Mouse (Mus musculus): ENCODE results near the gene Tmem43.

The Tmem43 gene

DNA sequence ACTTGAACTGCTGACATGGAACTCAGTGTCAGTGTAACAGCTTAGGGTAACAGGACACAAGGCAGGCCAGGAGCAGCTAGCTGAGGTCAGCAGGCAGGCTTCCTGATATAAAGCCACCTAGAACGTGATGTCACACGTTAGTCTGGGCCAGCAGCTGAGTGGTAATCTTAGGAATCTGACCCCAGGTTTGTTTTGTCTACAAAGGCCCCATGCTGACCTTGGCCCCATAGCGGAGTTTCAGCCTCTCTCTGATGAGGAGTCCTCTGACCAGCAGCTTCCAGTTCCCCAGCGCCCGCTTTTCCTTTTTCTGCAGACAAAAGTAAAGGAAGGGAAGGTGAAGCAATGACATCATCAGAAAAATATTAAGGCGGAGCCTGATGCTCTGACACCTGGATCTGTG, 17.5 kb downstream of the Tmem43 start:
- DNase-seq = no peak

DNA sequence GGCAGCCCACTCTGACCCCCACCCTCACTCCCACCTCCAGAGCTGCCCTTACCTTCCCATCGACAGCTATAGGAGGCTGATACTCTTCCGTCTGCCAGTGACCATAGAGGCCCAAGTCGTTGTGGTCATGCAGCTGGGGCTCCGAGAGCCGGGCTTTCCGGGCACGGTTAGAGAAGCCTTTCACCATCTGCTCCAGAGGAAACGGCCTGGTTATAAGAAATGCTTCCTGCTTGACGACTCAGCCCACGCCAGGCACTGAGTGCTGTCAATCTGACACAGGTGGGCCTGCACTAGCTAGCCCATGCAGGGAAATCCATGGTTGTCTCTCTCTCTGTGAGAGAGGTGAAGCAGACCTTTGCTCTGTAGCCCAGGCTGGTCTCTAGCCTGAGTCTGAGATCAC, 19.6 kb downstream of the Tmem43 start:
- no peak for DNase-seq

DNA sequence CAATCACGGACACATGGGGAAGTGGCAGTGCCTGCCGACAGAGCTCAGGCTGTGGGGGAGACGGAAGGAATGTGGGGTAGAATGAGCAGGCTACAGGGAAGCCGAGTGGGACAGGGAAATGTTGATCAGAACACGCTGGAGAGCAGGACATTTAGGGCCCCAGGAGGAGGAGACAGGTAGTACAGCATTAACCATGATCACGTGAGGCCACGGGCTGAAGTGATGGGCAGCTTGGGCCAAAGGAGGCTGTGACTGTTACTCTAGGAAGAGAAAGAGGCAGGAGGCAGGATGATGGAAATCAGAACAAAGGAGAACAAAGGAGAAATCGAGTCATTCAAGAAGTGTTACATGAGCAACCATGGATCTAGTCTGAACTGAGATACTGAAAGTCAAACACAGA, 21.0 kb downstream of the Tmem43 start:
- no peak for DNase-seq

DNA sequence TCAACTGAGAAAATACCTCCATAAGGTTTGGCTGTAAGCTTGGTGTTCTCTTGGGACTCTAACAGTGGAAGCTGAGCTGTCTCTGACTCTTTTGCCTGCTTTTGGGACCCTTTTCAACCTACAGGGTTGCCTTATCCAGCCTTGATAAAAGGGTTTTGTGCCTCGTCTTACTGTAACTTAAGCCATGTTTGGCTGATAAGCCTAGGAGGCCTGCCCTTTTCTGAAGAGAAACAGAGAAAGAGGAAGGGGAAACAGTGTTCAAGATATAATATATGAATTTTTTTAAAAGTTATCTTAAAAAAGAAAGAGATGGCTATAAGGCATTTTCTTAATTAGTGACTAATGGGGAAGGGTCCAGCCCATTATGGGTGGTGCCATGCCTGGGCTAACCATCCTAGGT, 29.8 kb downstream of the Tmem43 start:
- no peak for DNase-seq

DNA sequence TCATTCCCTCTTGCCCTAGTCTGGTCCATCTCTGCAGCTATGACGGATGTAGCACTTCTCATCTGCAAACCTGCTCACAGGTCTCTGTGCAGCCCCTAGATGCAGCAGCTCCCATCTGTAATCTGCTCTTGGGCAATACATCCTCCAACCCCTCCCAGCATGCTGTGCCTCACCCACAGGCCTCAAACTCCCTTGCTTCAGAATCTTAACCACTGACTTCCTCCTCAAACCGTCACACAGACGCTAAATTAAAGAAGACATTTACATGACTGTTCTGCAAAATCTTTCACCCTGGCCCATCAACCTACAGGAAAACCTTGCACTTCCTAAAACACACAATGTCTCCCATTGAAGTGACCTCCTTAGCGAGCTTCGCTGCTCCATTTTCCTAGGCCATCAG, 32.5 kb downstream of the Tmem43 start:
- no peak for DNase-seq

DNA sequence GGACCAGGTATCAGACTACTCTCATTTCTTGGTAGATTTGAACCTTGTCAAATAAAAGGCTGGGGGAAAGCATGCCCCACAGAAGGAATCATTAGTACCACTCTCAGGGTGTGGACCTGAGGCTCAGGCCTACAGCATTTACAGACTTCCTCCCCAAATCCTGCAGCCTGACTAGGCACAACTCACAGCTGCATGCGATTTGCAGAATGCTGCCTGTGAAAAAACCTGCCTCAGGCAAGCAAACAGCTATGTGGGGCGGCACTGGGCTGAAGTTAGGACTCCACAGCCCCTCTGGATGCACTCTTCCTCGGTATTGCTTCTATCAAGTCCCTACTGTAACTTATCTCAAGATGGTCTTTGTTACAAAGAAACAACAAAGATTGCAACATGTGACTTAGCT, 34.5 kb downstream of the Tmem43 start:
- no peak for DNase-seq

DNA sequence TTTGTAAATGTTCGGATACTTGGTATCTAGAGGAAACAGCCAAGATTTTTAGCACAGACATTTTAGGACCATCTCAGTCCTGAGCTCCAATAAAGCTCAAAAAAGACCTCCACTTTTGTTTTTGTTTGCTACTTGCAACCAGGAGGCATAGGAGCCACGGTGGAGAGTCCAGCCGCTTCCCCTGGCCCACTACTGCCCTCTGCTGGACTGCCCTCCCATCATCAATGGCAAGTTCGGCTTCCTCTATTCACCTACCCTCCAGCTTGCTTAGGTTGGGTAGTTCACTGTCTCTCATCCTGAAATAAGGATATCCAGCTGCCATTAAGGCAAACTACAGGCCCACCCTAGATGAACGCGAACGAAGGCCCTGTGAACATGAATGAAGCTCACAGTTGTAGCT, 35.8 kb downstream of the Tmem43 start:
- peak; percentile 47 for DNase-seq

DNA sequence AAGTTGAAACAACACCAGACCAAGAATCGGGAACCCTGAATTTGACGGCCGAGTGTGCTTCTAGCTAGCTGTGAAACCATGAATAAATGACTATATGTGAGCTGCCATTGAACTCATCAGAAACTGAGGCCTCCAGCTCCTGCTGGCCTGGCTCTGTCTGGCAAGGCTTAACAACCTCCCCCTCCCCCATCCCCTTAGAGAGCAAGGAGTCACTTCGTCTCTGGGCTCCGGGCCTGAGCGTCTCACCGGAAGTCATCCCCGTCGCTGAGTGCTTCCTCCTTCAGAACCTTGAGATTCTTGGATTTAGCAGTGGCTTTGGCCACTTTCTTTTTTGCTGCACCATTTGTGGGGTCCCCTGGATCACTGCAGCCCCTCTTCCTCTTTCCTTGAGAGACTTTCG, 36.7 kb downstream of the Tmem43 start:
- DNase-seq = no peak

DNA sequence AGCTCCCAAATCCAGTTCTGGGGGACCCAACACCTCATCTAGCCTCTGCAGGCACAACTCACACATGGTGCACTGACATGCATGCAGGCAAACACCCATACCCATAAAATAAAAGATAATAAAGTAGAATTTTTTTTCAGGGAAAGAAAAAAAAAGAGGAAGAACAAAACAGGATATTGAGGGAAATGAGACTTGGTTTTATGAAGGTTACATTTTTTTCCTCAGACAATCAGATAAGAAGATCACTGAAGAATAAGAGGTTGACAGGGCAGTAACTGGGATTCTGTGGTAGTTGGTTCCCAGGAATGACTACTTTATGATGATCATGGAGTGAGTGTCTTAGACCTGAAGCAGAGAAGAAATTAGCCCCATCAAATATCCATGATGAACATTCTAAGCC, 40.6 kb downstream of the Tmem43 start:
- DNase-seq = no peak

DNA sequence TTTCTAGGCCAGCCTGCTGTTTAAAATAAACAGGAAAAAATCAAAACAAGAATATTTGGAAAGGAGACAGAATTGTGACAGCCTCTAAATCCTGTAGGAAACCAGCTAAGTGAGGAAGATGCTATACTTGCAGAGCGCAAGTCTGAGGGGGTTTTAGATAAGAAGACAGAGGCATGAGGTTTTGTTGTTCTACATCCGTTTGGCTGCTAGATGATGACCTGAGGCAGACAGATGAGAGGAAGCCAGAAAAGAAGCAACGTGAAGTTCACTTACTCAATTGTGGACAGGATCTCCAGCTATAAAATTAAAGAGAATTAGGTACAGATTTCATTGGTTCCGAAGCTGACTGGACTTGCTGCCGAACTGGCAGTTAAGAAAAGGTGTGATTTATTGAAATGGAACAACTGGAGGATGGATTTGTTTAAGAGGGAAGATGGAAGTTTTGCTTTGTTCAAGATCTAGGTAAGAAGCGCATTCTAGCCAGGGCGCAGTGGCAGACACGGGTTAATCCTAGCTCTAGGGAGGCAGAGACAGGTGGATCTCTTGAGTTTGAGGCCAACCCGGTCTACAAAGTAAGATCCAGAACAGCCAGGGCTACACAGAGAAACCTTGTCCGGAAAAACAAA, 41.3 kb downstream of the Tmem43 start:
- DNase-seq = no peak

DNA sequence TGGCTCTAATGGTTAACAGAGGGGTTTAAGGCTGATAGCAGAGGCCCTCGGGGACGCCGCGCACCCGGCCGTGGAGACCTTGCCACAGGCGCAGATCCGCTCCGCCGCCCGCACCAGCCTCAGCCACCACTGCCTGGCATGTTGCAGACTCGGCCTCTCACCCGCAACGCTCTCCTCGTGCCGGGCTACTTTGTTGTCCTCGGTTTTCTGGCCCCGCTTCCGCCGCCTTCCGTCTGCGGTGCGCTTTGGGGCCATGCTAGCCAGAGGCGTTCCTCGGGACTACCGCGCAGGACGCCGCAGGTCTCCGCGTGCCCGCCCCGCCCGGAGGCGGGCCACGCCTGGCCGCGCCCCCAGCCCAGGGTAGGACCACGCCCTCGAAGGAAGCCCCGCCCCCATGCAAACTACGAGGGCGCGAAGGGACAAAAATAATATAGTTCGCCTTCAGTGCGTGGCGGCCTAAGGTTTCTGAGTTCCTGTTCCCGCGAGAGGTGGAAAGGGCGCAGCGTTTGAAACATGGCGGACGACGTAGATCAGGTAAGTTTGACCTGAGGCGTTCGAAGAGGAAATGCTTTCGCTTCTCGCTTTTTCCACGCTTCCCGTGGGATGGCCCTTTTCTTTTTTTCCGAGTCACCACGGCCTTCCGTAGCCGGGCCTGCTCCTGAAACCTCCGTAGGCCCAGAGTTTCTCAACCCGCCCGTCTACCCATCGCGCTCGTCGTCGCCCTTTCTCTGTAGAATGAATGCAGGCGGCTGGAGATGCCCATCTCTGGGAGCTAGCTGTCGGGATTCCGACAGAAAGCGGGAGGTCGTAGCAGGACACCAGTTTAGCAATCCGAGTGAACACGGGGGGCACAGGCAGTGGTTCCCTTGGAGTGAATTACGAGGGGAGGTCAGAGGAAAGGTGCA, 42.3 kb downstream of the Tmem43 start, which contains the start of the genes Xpc and Lsm3:
TSS of gene Xpc (minus strand) at position 344 of the 905 bp plus-strand sequence.
TSS of gene Lsm3 (plus strand) at position 384 of the 905 bp plus-strand sequence.
- DNase-seq = peak; percentile 97

DNA sequence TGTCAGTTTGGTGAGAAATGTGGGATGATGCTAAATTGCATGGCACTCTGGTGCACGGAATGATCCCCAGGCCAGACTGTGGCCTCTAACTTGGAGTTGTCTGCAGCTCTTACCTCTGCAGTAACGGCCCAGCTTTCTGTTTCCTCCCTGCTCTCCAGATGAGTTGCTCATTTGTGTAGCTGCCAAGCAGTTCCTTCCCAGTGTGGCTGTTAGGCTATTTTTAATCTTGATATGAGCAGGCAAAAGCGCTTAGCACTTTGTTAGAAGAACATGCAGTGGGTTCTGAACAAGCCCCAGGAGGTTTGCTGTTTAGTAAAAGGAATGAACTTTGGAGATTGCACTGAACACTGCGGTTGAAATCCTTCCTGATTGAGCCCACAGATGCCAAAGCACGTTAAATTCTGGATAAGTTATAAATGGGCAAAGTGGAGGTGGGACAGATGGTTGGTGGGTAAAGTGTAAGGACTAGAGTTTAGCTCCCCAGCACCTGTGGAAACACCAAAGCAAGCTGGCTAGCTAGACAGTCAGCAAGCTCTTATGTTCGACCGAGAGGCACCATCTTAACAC, 45.0 kb downstream of the Tmem43 start:
- no peak for DNase-seq

DNA sequence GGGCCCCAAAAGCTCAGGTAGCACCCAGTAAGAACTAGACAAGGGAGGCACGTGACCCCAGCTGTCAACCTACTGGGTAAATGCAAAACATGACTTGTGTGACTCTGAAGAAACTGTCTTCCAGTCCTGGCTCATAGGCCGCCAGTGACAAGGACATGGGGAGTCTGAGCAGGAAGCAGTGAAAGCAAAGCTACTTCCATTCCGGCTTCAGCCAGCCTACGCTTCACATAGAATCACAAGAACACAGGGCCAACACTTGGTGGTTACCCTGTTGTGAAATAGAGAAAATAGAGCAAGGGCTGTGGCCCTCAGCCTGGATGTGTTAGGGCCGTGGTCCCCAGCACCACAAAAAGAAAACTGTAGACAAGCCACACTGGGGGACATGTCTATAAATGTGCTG, 49.3 kb downstream of the Tmem43 start:
- no peak for DNase-seq

DNA sequence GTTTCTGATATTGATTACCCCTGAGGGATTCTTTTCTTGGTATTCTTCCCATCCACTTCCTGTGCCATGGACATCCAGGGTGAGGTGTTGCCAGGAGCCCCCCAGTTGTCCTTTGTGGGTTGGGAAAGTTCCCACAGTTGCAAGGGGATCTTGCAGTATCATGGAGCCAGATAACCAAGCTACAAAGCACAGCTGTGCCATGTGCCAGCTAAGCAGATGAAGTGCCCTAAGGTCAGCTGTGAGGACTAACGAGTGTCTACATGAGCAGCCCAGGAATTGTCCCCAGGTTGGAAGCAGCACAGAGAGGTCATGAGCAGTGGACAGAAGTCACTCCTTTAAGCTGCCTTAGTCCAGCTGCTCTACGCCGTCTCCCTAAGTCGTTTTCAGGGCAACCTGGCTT, 52.0 kb downstream of the Tmem43 start:
- DNase-seq = no peak

DNA sequence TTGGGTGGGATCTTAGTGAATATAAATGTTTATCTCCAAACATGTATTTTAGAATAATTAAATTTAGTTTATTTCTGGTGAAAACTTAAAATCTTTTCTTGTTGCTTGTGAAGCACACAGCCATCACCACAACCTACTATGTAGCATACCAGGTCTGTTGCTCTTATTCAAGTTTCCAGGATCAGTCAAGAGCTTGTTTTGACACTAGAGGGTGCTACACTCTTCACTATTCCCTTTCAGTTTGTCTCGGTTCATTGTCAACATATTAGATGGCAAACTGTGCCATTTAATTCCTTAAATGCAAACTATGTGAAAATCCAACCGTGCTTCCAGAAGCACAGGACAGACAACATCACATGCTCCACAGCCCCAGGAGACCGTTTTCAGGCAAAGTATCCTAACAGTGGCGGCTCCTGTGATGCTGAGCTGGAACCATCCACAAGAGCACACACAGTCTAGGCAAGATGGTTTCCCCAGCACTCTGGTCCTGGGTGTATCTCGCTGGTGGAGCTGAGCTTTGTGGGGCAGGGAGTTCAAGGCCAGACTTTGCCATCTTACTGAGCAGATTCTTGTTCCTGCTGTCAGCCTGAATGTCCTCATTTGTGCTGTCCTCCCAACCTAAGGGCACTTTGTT, 53.8 kb downstream of the Tmem43 start:
- no peak for DNase-seq

DNA sequence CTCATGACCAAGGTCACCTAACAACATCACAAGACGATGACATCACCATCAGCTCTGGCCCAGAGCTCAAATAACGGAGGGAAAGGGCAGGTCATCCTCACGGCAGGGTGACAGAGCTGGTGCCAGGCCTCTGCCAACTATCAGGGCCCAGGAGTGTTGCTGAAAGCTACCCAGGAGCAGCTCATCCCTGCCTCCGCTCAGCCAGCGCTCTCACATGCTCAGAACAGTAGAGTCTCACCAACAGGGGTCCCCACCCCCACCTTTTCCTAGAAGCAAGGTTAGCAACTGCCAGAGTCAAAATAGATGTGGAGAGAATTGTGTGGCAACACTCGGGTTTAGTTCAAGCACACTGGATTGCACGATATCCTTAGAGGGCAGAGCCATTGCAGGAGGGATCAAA, 54.8 kb downstream of the Tmem43 start:
- peak; percentile 46 for DNase-seq

DNA sequence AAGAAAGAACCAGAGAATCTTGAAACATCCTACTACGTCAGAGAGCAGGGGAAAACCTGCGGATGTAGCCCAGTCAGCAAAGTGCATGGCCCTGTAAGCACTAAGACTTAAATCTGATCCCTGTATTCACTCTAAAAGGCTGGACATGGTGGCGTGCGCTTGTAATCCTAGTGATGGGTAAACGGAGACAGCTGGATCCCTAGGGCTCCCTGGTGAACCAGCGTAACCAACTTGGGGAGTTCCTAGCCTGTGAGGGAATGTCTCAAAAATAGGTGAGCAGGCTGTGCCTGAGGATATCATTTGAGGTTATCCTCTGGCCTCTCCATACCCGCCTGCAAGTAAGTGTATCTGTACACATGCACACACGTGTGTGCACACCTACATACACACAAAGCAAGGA, 57.2 kb downstream of the Tmem43 start:
- no peak for DNase-seq

DNA sequence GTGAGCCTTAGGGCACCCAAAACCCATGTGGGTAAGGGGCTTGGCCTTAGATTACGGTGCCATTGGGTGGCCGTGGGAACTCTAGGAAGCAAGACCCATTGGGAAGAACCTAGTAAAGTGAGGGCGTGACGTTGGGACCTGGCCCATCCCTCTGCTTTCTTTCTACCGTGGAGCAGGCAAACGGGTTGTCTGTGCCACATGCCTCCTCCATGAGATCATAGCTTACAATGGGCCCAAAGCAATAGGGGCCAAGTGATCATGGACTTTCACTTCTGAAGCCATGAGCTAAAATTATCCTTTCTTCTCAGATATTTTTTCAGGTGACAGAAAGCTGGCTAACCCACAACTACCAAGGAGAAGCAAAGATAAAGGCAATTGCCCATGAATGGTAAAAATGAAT, 57.8 kb downstream of the Tmem43 start:
- DNase-seq = no peak

DNA sequence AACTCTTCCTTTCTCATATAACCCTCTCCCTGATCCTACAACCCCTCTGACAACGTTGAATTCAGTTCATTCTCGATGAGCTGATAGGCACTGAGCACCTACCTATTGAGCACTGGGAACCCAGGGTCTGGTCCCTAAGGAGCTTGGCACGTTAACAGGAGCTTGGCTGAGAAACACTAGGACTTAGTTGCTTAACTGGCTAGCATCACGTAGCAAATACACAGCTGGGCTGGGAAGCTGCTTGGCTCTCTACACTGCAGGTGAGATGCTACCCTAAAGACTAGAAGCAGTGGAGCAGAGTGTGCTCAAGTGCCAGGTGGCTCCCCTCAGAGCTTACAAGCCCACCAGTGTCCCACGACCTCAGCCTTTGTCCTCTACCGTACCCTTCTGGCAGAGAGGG, 59.2 kb downstream of the Tmem43 start:
- DNase-seq = no peak

DNA sequence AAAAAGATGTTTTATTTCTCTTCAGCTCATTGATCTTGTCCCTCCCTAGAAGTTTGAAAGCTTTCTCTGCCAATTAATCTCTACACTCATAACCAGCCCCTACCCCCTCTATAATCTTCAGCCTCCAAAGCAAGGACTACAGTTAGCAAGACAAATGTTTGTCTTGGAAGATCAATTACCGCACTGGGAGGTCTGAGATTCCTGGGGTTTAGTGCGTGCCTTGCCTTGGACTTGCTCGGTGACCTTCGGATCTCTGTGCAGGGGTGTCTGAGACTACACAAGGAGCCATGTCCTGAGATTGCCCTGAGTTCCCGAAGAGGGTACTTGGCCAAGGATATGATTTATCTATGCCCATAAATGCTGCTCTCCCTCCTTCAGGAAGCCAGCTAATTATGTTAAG, 59.9 kb downstream of the Tmem43 start:
- peak; percentile 87 for DNase-seq

DNA sequence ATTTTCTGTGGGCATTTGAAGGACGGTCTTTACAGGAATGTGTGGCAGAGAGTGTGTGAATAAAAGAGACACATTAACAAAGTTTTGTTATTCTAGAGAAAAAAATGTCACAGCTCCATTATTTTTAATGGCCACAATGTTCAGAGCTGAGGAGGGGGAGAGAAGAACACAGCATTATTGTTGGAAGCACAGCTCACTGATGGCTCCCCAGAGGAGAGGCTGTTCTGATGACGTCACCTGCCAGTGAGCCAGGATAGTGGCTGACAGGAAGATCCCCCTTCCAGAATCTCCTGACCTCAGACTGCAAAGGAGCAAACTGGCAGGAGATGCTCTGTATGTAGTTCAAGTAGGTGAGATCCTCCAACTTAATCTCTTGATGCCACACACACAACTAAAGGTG, 60.3 kb downstream of the Tmem43 start:
- DNase-seq = no peak

DNA sequence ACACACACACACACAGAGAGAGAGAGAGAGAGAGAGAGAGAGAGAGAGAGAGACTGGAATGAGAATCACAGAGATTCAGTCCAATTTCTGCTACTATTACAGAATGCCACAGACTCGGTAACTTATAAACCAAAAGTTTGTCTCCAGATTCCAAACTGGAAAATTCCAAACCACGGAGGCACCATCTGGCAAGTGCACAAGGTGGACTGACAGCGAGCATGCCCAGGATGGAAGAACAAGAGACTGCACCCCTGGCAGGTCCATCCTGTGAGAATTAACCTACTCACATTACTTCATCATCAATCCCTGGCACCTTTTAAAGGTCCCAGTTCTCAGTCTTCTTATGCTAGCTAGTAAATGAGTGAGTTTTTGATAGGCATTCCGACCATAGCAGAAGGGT, 60.8 kb downstream of the Tmem43 start:
- peak; percentile 77 for DNase-seq

DNA sequence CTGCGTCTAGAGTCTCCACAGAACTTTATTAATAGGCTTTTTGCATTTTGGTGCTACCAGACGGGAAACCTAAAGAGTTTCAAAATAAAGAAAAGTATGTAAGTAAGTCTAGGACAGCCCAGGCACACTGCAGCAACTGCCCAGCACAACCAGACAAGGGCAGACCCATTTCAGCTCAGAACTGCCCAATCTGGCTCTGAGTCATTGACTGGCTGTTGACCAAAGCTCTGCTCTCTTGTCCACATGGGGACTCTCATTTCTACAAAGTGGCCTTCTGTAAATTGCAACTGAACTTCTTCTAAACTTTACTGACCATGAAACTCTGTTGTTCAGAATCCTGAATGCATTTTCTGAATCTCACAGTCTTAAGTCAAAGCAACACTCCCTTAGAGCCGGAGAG, 61.7 kb downstream of the Tmem43 start:
- no peak for DNase-seq
